Mouse (Mus musculus) layer of hippocampus, postnatal 14 days (tissue): ENCODE measurements at regions not wholly inside any gene's neighbourhood (a gene's known extent, or its start where the extent isn't known, plus 50 kb on each side); places are given as distances from the start of the nearest gene placed in this dataset.
A peak's percentile ranks its signal among the peaks of the same experiment; 100 is the strongest.

ENCODE experiments used
- DNase-seq, 2 experiments: peaks; one replicate each; pipeline ENCODE4 v3.0.0; 2021 to 2022; ENCODE audit warnings: low spot score in 2 of 2, mixed read lengths in 1 of 2

DNA sequence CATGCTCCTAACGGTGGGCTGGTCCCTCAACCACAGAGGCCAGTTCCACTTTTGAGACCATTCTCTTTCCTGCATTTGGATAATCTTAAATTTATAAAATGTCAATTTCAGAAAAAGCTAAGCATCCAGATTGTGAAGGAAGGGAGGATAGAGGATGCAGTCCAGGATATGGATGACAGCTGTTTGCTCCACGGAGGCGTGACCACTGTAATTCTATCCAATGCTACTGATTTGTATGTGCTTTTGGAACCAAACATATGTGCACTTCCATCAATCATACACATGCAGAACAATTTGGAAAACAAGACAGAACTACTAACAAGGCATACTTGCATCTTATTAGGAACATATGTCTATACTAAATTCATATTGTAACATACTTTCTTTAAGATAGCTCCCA is 3211.8 kb downstream of the Gm37988 start:
- DNase-seq, result peak in 1 of 2 experiments; percentile 3
